Mouse (Mus musculus): ENCODE results near the gene Ncam1. TPM values are rescaled to one million over a fixed set of nuclear protein-coding genes. Genes with fewer than 3 reads are reported as not detected.

Ncam1 gene
- polyA plus RNA-seq, 1 experiment from 2014 or later = 450 TPM

GRCm38 (mm10) chr9:49757986-49758385 is 40.7 kb downstream of the Ncam1 start:
- WGBS = 18% methylated on average over 12 of the region's 12 CpGs
- peaks cover 32% of the 10 kb centered on the region for H3K4me1 ChIP-seq (ENCODE audit: control insufficient read depth, insufficient read depth, low read depth, low read length)
- peak overlapping the region; percentile 31 for H3K4me2 ChIP-seq (ENCODE audit: low read length)
- no peaks in the 10 kb centered on the region for H3K27me3 ChIP-seq (replicated peaks; ENCODE audit: control insufficient read depth, insufficient read depth, low read length)
- ATAC-seq = peak; percentile 71
- H3K9ac ChIP-seq (ENCODE audit: low read depth, low read length) = peak overlapping the region; percentile 31
- no peaks in the 10 kb centered on the region for H3K9me3 ChIP-seq (ENCODE audit: control insufficient read depth, low read length)
- H3K4me3 ChIP-seq (ENCODE audit: low read length) = peak overlapping the region; percentile 8; the same call in 1 of the 2 replicates
- H3K36me3 ChIP-seq (ENCODE audit: control insufficient read depth, insufficient read depth, low read length) = no peaks in the 10 kb centered on the region
- H3K27ac ChIP-seq (ENCODE audit: low read depth, low read length) = peak overlapping the region; percentile 69

- Histone ChIP-seq H3K4me1 (ENCODE audit: control insufficient read depth, insufficient read depth, low read depth, low read length) (peaks cover 32% of the 10 kb centered on the region), H3K9me3 (ENCODE audit: control insufficient read depth, low read length) (no peaks in the 10 kb centered on the region), H3K4me3 (ENCODE audit: low read length) (no peak overlapping the region), H3K27ac (ENCODE audit: low read depth, low read length) (peak overlapping the region; percentile 69), H3K4me2 (ENCODE audit: low read length) (peak overlapping the region; percentile 31), H3K27me3 (replicated peaks; ENCODE audit: control insufficient read depth, insufficient read depth, low read length) (no peaks in the 10 kb centered on the region), H3K36me3 (ENCODE audit: control insufficient read depth, insufficient read depth, low read length) (no peaks in the 10 kb centered on the region), H3K9ac (ENCODE audit: low read depth, low read length) (no peak overlapping the region; the same call in 1 of the 2 replicates)
- 45% methylated on average over 4 of the region's 4 CpGs for WGBS
- ATAC-seq = no peak
These were observed 41.1 kb downstream of the Ncam1 start for GRCm38 (mm10) chr9:49757582-49757981.

GRCm38 (mm10) chr9:49756725-49757124 is 42.0 kb downstream of the Ncam1 start:
- Histone ChIP-seq H3K4me2 (ENCODE audit: low read length) (no peak overlapping the region), H3K4me3 (ENCODE audit: low read length) (no peak overlapping the region), H3K4me1 (ENCODE audit: control insufficient read depth, insufficient read depth, low read depth, low read length) (peaks cover 35% of the 10 kb centered on the region), H3K36me3 (ENCODE audit: control insufficient read depth, insufficient read depth, low read length) (no peaks in the 10 kb centered on the region), H3K27ac (ENCODE audit: low read depth, low read length) (no peak overlapping the region; the same call in 1 of the 2 replicates), H3K9ac (ENCODE audit: low read depth, low read length) (no peak overlapping the region), H3K9me3 (ENCODE audit: control insufficient read depth, low read length) (no peaks in the 10 kb centered on the region), H3K27me3 (replicated peaks; ENCODE audit: control insufficient read depth, insufficient read depth, low read length) (no peaks in the 10 kb centered on the region)
- no peak for ATAC-seq
- WGBS = 49% methylated on average over 4 of the region's 4 CpGs

GRCm38 (mm10) chr9:49755214-49755613 is 43.5 kb downstream of the Ncam1 start:
- no peak overlapping the region for H3K4me2 ChIP-seq (ENCODE audit: low read length)
- H3K9ac ChIP-seq (ENCODE audit: low read depth, low read length) = no peak overlapping the region
- H3K27me3 ChIP-seq (replicated peaks; ENCODE audit: control insufficient read depth, insufficient read depth, low read length) = no peaks in the 10 kb centered on the region
- no peak for ATAC-seq
- whole genome bisulfite sequencing = 45% methylated on average over 4 of the region's 4 CpGs
- H3K27ac ChIP-seq (ENCODE audit: low read depth, low read length) = no peak overlapping the region
- peaks cover 35% of the 10 kb centered on the region for H3K4me1 ChIP-seq (ENCODE audit: control insufficient read depth, insufficient read depth, low read depth, low read length)
- no peaks in the 10 kb centered on the region for H3K9me3 ChIP-seq (ENCODE audit: control insufficient read depth, low read length)
- H3K36me3 ChIP-seq (ENCODE audit: control insufficient read depth, insufficient read depth, low read length) = no peaks in the 10 kb centered on the region
- no peak overlapping the region for H3K4me3 ChIP-seq (ENCODE audit: low read length)

GRCm38 (mm10) chr9:49751466-49751865 is 47.3 kb downstream of the Ncam1 start:
- Histone ChIP-seq H3K4me3 (ENCODE audit: low read length) (no peak overlapping the region), H3K27ac (ENCODE audit: low read depth, low read length) (no peak overlapping the region), H3K36me3 (ENCODE audit: control insufficient read depth, insufficient read depth, low read length) (no peaks in the 10 kb centered on the region), H3K4me2 (ENCODE audit: low read length) (no peak overlapping the region), H3K9me3 (ENCODE audit: control insufficient read depth, low read length) (no peaks in the 10 kb centered on the region), H3K4me1 (ENCODE audit: control insufficient read depth, insufficient read depth, low read depth, low read length) (peaks cover 23% of the 10 kb centered on the region), H3K9ac (ENCODE audit: low read depth, low read length) (no peak overlapping the region), H3K27me3 (replicated peaks; ENCODE audit: control insufficient read depth, insufficient read depth, low read length) (no peaks in the 10 kb centered on the region)
- 60% methylated on average over 6 of the region's 6 CpGs for whole genome bisulfite sequencing
- ATAC-seq = no peak

GRCm38 (mm10) chr9:49746176-49746575 is 52.5 kb downstream of the Ncam1 start:
- no peak overlapping the region for H3K9ac ChIP-seq (ENCODE audit: low read depth, low read length)
- 58% methylated on average over 2 of the region's 2 CpGs for WGBS
- peaks cover 27% of the 10 kb centered on the region for H3K4me1 ChIP-seq (ENCODE audit: control insufficient read depth, insufficient read depth, low read depth, low read length)
- H3K4me2 ChIP-seq (ENCODE audit: low read length) = no peak overlapping the region
- H3K27ac ChIP-seq (ENCODE audit: low read depth, low read length) = no peak overlapping the region
- no peak overlapping the region for H3K4me3 ChIP-seq (ENCODE audit: low read length)
- no peaks in the 10 kb centered on the region for H3K27me3 ChIP-seq (replicated peaks; ENCODE audit: control insufficient read depth, insufficient read depth, low read length)
- no peaks in the 10 kb centered on the region for H3K9me3 ChIP-seq (ENCODE audit: control insufficient read depth, low read length)
- no peaks in the 10 kb centered on the region for H3K36me3 ChIP-seq (ENCODE audit: control insufficient read depth, insufficient read depth, low read length)
- no peak for ATAC-seq

DNA sequence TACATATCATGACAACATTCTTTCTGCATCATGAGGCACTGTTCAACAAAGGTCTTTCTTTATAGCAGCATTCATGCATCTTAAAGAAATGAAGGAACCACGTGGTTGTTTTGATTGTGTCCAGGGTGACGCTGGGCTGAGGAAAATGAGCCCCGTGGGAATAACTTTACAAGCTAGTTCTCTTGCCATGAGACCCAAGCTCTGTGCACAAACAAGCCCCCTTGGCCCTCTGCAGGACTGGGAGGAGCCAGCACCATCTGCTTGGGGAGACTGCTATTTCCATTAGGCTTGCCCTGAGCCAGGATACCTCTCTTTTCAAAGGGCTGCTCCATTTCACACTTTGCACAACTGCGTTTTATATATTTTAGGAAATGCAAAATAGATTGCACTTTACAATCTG is 53.0 kb downstream of the Ncam1 start:
- H3K36me3 ChIP-seq (ENCODE audit: control insufficient read depth, insufficient read depth, low read length) = no peaks in the 10 kb centered on the region
- peaks cover 27% of the 10 kb centered on the region for H3K4me1 ChIP-seq (ENCODE audit: control insufficient read depth, insufficient read depth, low read depth, low read length)
- peak overlapping the region; percentile 23 for H3K27ac ChIP-seq (ENCODE audit: low read depth, low read length)
- H3K4me3 ChIP-seq (ENCODE audit: low read length) = no peak overlapping the region
- ATAC-seq = peak; percentile 53; the same call in 1 of the 2 replicates
- no peaks in the 10 kb centered on the region for H3K9me3 ChIP-seq (ENCODE audit: control insufficient read depth, low read length)
- no peak overlapping the region for H3K9ac ChIP-seq (ENCODE audit: low read depth, low read length)
- WGBS = 18% methylated on average over 4 of the region's 4 CpGs
- no peaks in the 10 kb centered on the region for H3K27me3 ChIP-seq (replicated peaks; ENCODE audit: control insufficient read depth, insufficient read depth, low read length)
- H3K4me2 ChIP-seq (ENCODE audit: low read length) = no peak overlapping the region

DNA sequence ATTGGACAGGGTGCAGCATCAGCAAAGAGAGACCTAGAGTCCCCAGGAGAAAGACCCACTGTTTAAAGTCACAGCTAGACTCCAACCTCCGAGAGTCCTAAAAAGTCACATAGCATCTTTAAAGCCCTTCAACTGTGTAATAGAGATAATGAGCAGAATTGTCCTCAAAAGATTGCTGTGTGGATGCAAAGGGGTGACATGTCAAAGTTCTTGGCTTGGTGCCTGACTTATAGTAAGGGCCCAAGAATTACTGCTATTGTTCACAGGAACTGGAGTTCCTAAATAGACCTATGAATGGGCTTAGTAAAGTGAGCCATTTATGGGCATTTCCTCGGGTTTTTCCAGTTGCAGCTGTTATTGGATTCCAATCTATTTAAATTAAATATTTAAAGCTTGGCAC is 54.4 kb downstream of the Ncam1 start:
- Histone ChIP-seq H3K27ac (ENCODE audit: low read depth, low read length) (no peak overlapping the region), H3K27me3 (replicated peaks; ENCODE audit: control insufficient read depth, insufficient read depth, low read length) (no peaks in the 10 kb centered on the region), H3K4me2 (ENCODE audit: low read length) (no peak overlapping the region), H3K4me1 (ENCODE audit: control insufficient read depth, insufficient read depth, low read depth, low read length) (peaks cover 27% of the 10 kb centered on the region), H3K4me3 (ENCODE audit: low read length) (no peak overlapping the region), H3K9me3 (ENCODE audit: control insufficient read depth, low read length) (no peaks in the 10 kb centered on the region), H3K36me3 (ENCODE audit: control insufficient read depth, insufficient read depth, low read length) (no peaks in the 10 kb centered on the region), H3K9ac (ENCODE audit: low read depth, low read length) (no peak overlapping the region)
- ATAC-seq = no peak
- WGBS = 48% methylated on average over 2 of the region's 2 CpGs

DNA sequence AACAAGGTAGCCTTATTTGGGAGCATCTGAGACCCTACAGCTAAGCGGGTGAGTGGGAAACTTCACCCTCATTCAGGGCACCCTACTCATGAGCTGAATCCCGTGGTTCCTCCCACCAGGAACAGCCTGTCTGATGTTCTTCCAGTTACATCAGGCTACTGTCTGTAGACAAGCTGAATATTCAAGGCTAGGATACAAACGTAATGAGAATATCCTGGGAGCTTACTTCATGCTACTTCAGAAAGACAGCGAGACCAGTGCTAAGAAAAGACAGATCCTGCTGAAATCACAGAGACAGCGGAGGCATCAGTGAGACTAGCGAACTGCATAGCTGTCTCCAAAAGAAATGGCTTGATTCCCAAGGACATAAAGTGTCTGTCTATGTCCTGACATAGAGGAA is 58.8 kb downstream of the Ncam1 start:
- peaks cover 22% of the 10 kb centered on the region for H3K4me1 ChIP-seq (ENCODE audit: control insufficient read depth, insufficient read depth, low read depth, low read length)
- no peaks in the 10 kb centered on the region for H3K9me3 ChIP-seq (ENCODE audit: control insufficient read depth, low read length)
- H3K36me3 ChIP-seq (ENCODE audit: control insufficient read depth, insufficient read depth, low read length) = no peaks in the 10 kb centered on the region
- WGBS = 86% methylated on average over 6 of the region's 6 CpGs
- no peak overlapping the region for H3K4me3 ChIP-seq (ENCODE audit: low read length)
- no peaks in the 10 kb centered on the region for H3K27me3 ChIP-seq (replicated peaks; ENCODE audit: control insufficient read depth, insufficient read depth, low read length)
- no peak for ATAC-seq
- H3K27ac ChIP-seq (ENCODE audit: low read depth, low read length) = no peak overlapping the region
- no peak overlapping the region for H3K4me2 ChIP-seq (ENCODE audit: low read length)
- no peak overlapping the region for H3K9ac ChIP-seq (ENCODE audit: low read depth, low read length)

GRCm38 (mm10) chr9:49738546-49738945 is 60.2 kb downstream of the Ncam1 start:
- H3K27ac ChIP-seq (ENCODE audit: low read depth, low read length) = no peak overlapping the region

More at GRCm38 (mm10) chr9:49738546-49738945, 60.2 kb downstream of the Ncam1 start:
- ATAC-seq = no peak
- H3K4me3 ChIP-seq (ENCODE audit: low read length) = no peak overlapping the region
- no peaks in the 10 kb centered on the region for H3K36me3 ChIP-seq (ENCODE audit: control insufficient read depth, insufficient read depth, low read length)
- peaks cover 15% of the 10 kb centered on the region for H3K4me1 ChIP-seq (ENCODE audit: control insufficient read depth, insufficient read depth, low read depth, low read length)
- H3K9ac ChIP-seq (ENCODE audit: low read depth, low read length) = no peak overlapping the region
- no peaks in the 10 kb centered on the region for H3K27me3 ChIP-seq (replicated peaks; ENCODE audit: control insufficient read depth, insufficient read depth, low read length)
- no peak overlapping the region for H3K4me2 ChIP-seq (ENCODE audit: low read length)
- no peaks in the 10 kb centered on the region for H3K9me3 ChIP-seq (ENCODE audit: control insufficient read depth, low read length)
- WGBS = 17% methylated on average over 1 of the region's 1 CpGs
